ENCODE assay signal across 20 mouse cellular contexts in the genomic region with DNA sequence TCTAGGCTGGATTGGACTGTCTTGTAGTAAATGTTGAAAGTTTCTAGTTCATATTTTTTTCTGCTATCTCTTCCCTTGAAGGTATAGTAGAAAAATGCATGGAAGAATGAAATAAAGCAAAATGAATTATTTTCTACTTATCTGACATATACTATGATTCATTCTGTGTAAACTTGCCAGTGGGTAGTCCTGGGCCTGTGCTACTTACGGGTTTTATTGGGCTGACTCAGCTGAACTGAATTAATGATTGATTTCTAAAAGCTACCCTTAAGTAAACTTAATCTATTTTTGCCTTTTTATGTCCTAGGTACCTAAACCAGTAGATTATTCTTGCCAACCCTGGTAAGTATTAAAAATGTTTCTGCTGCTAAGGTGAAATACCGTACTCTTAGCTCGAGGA.
DNase-seq lines count a peak whose midpoint lies in the region; ATAC-seq and TF ChIP-seq lines count a peak whose summit lies in the region.
"Had no signal": no experiment of that assay in that cellular context is flagged by ENCODE, and none has a peak within 500 bp of the region (broad histone marks: within the 10 kb centered on the region; RNA-seq: fewer than 3 reads in every experiment).

No protein-coding gene starts in this region.

- H3K27ac ChIP-seq in intestine, embryonic 15.5 days = no peak overlapping the region
- no peak overlapping the region for H3K27ac ChIP-seq in intestine, postnatal 0 days (ENCODE audit: low read depth, low read length)
- no peak overlapping the region for H3K27ac ChIP-seq in kidney, embryonic 14.5 days (ENCODE audit: low read depth, low read length)
- no peak overlapping the region for H3K27ac ChIP-seq in intestine, embryonic 16.5 days (ENCODE audit: low read length)
- H3K27ac ChIP-seq in midbrain, postnatal 0 days (ENCODE audit: low read depth, low read length) = no peak overlapping the region
- H3K27ac ChIP-seq: embryonic facial prominence, embryonic 10.5 days; embryonic facial prominence, embryonic 12.5 days; forebrain, embryonic 13.5 days; forebrain, embryonic 15.5 days had no signal

- peak; percentile 6 for DNase-seq in kidney, adult 9 months
- DNase-seq in midbrain, postnatal 0 days (ENCODE audit: low spot score) = no peak
- DNase-seq: adrenal gland, adult 8-10 months; adrenal gland, postnatal 14 days; adrenal gland, postnatal 36 days; cerebellum, adult 11-12 months; cerebellum, adult 2 months; cerebellum, adult 9-10 months; cerebellum, postnatal 10 days; cerebellum, postnatal 25 days; forebrain, postnatal 0 days had no signal

- 56% methylated on average over 3 of the region's 3 CpGs for WGBS in intestine, embryonic 15.5 days
- 61% methylated on average over 3 of the region's 3 CpGs for WGBS in intestine, postnatal 0 days
- WGBS in kidney, embryonic 14.5 days = 70% methylated on average over 3 of the region's 3 CpGs
- 65% methylated on average over 3 of the region's 3 CpGs for WGBS in intestine, embryonic 16.5 days
- WGBS in midbrain, postnatal 0 days = 95% methylated on average over 3 of the region's 3 CpGs

- no peak overlapping the region for H3K4me2 ChIP-seq in intestine, embryonic 15.5 days (replicated peaks)
- H3K4me2 ChIP-seq in intestine, postnatal 0 days (replicated peaks; ENCODE audit: low read depth) = no peak overlapping the region
- H3K4me2 ChIP-seq in kidney, embryonic 14.5 days (replicated peaks; ENCODE audit: low read depth, low read length) = no peak overlapping the region
- no peak overlapping the region for H3K4me2 ChIP-seq in intestine, embryonic 16.5 days (ENCODE audit: low read depth, low read length)
- no peak overlapping the region for H3K4me2 ChIP-seq in midbrain, postnatal 0 days (ENCODE audit: low read depth, low read length, poor library complexity, severe bottlenecking)
- H3K4me2 ChIP-seq: embryonic facial prominence, embryonic 12.5 days; forebrain, embryonic 13.5 days; forebrain, embryonic 15.5 days had no signal

- H3K9ac ChIP-seq in intestine, embryonic 15.5 days = no peak overlapping the region
- no peak overlapping the region for H3K9ac ChIP-seq in intestine, postnatal 0 days (ENCODE audit: low read depth, low read length)
- no peak overlapping the region for H3K9ac ChIP-seq in kidney, embryonic 14.5 days (ENCODE audit: low read depth, low read length)
- no peak overlapping the region for H3K9ac ChIP-seq in intestine, embryonic 16.5 days (ENCODE audit: low read depth, low read length)
- no peak overlapping the region for H3K9ac ChIP-seq in midbrain, postnatal 0 days (replicated peaks; ENCODE audit: low read length, poor library complexity, severe bottlenecking)
- H3K9ac ChIP-seq: embryonic facial prominence, embryonic 12.5 days; forebrain, embryonic 13.5 days; forebrain, embryonic 15.5 days; forebrain, postnatal 0 days had no signal

- no peak overlapping the region for H3K4me3 ChIP-seq in intestine, embryonic 15.5 days (replicated peaks)
- no peak overlapping the region for H3K4me3 ChIP-seq in intestine, postnatal 0 days (ENCODE audit: low read depth, low read length)
- H3K4me3 ChIP-seq in kidney, embryonic 14.5 days (ENCODE audit: low read length) = no peak overlapping the region
- H3K4me3 ChIP-seq in intestine, embryonic 16.5 days (ENCODE audit: low read length) = no peak overlapping the region
- no peak overlapping the region for H3K4me3 ChIP-seq in midbrain, postnatal 0 days (ENCODE audit: low read depth, low read length)
- H3K4me3 ChIP-seq: embryonic facial prominence, embryonic 10.5 days; embryonic facial prominence, embryonic 12.5 days; forebrain, embryonic 13.5 days; forebrain, embryonic 15.5 days had no signal

- peak; percentile 78 for ATAC-seq in intestine, embryonic 15.5 days
- no peak for ATAC-seq in intestine, postnatal 0 days
- ATAC-seq in kidney, embryonic 14.5 days (ENCODE audit: low FRiP score, low TSS enrichment) = no peak
- peak; percentile 74 for ATAC-seq in intestine, embryonic 16.5 days
- ATAC-seq in midbrain, postnatal 0 days (ENCODE audit: low FRiP score) = no peak
- ATAC-seq: activated CD4-positive, CD25-positive, alpha-beta regulatory T cell, adult 4 months; forebrain, embryonic 13.5 days; forebrain, embryonic 15.5 days; forebrain, postnatal 0 days had no signal

- no peaks in the 10 kb centered on the region for H3K36me3 ChIP-seq in intestine, embryonic 15.5 days
- H3K36me3 ChIP-seq in intestine, postnatal 0 days (ENCODE audit: control insufficient read depth, insufficient read depth) = no peaks in the 10 kb centered on the region
- no peaks in the 10 kb centered on the region for H3K36me3 ChIP-seq in kidney, embryonic 14.5 days (ENCODE audit: control insufficient read depth, insufficient read depth, low read length)
- no peaks in the 10 kb centered on the region for H3K36me3 ChIP-seq in intestine, embryonic 16.5 days (ENCODE audit: control insufficient read depth, insufficient read depth, low read length)
- H3K36me3 ChIP-seq in midbrain, postnatal 0 days (ENCODE audit: insufficient read depth, low read length) = no peaks in the 10 kb centered on the region
- H3K36me3 ChIP-seq: embryonic facial prominence, embryonic 10.5 days; embryonic facial prominence, embryonic 12.5 days; forebrain, embryonic 15.5 days had no signal

- H3K4me1 ChIP-seq in intestine, embryonic 15.5 days (replicated peaks) = no peaks in the 10 kb centered on the region
- H3K4me1 ChIP-seq in intestine, postnatal 0 days (replicated peaks; ENCODE audit: control insufficient read depth, insufficient read depth, low read length) = no peaks in the 10 kb centered on the region
- H3K4me1 ChIP-seq in kidney, embryonic 14.5 days (ENCODE audit: control insufficient read depth, insufficient read depth, low read length) = no peaks in the 10 kb centered on the region
- no peaks in the 10 kb centered on the region for H3K4me1 ChIP-seq in intestine, embryonic 16.5 days (ENCODE audit: control insufficient read depth, insufficient read depth, low read length)
- H3K4me1 ChIP-seq in midbrain, postnatal 0 days (ENCODE audit: insufficient read depth, low read length) = no peaks in the 10 kb centered on the region
- H3K4me1 ChIP-seq: embryonic facial prominence, embryonic 10.5 days; embryonic facial prominence, embryonic 12.5 days; forebrain, embryonic 13.5 days; forebrain, embryonic 15.5 days had no signal

- TF ChIP-seq CTCF in intestine, postnatal 0 days (IDR thresholded peaks at IDR 0.05; ENCODE audit: low read depth) = no peak
- no peak for TF ChIP-seq CTCF in midbrain, postnatal 0 days (IDR thresholded peaks at IDR 0.05)

- no peaks in the 10 kb centered on the region for H3K9me3 ChIP-seq in intestine, embryonic 15.5 days
- no peaks in the 10 kb centered on the region for H3K9me3 ChIP-seq in intestine, postnatal 0 days (ENCODE audit: control insufficient read depth)
- H3K9me3 ChIP-seq in kidney, embryonic 14.5 days (ENCODE audit: control insufficient read depth, low read length) = no peaks in the 10 kb centered on the region
- H3K9me3 ChIP-seq in intestine, embryonic 16.5 days (ENCODE audit: control insufficient read depth, low read length) = no peaks in the 10 kb centered on the region
- no peaks in the 10 kb centered on the region for H3K9me3 ChIP-seq in midbrain, postnatal 0 days (ENCODE audit: low read length)
- H3K9me3 ChIP-seq: embryonic facial prominence, embryonic 10.5 days; embryonic facial prominence, embryonic 12.5 days; forebrain, embryonic 13.5 days; forebrain, embryonic 15.5 days had no signal

- no peaks in the 10 kb centered on the region for H3K27me3 ChIP-seq in intestine, embryonic 15.5 days (replicated peaks)
- no peaks in the 10 kb centered on the region for H3K27me3 ChIP-seq in intestine, postnatal 0 days (replicated peaks; ENCODE audit: control insufficient read depth, insufficient read depth, low read length)
- no peaks in the 10 kb centered on the region for H3K27me3 ChIP-seq in kidney, embryonic 14.5 days (ENCODE audit: control insufficient read depth, insufficient read depth, low read length)
- H3K27me3 ChIP-seq in intestine, embryonic 16.5 days (replicated peaks; ENCODE audit: control insufficient read depth, insufficient read depth, low read length) = no peaks in the 10 kb centered on the region
- no peaks in the 10 kb centered on the region for H3K27me3 ChIP-seq in midbrain, postnatal 0 days (ENCODE audit: insufficient read depth, low read length)
- H3K27me3 ChIP-seq: embryonic facial prominence, embryonic 12.5 days; forebrain, embryonic 13.5 days; forebrain, embryonic 15.5 days had no signal

Comparison
In these comparisons a context has a peak if more than half of its experiments do, and no peak if none do; other contexts are left out.
1. ATAC-seq: peak in intestine, embryonic 15.5 days (single experiment) and intestine, embryonic 16.5 days (single experiment); none in intestine, postnatal 0 days (single experiment), kidney, embryonic 14.5 days (single experiment) and midbrain, postnatal 0 days (single experiment).